Mouse (Mus musculus): Measurements from ENCODE around the gene Enox2.

GRCm38 (mm10) chrX:49250816-49251215, 37.2 kb downstream of the Enox2 start:
- TF ChIP-seq CTCF (IDR thresholded peaks at IDR 0.05; ENCODE audit: control insufficient read depth, insufficient read depth, low read length): no peak
- TF ChIP-seq POLR2A (IDR thresholded peaks at IDR 0.05; ENCODE audit: borderline replicate concordance, control insufficient read depth, low read depth, low read length): no peak

All from bone marrow, adult 2 months (tissue).